Mouse (Mus musculus): ENCODE measurements around the gene Rhox1. TPM values are rescaled to one million over a fixed set of nuclear protein-coding genes. Genes with fewer than 3 reads are reported as not detected.

Gene Rhox1
- polyA plus RNA-seq, 1 experiment from 2014 or later: not detected

Other genes starting within 250 kb of the Rhox1 start
- gene Sept6, start 230.5 kb downstream of the Rhox1 start, polyA plus RNA-seq (2015; fragmentation: Nextera tagmentation; extraction: Ambion mirVana): 75.9 and 77.1 TPM in 2 replicates
- gene Sowahd, start 173.4 kb downstream of the Rhox1 start, polyA plus RNA-seq (2015; fragmentation: Nextera tagmentation; extraction: Ambion mirVana): not detected in 2 replicates
- 482 and 503 TPM in 2 replicates for gene Rpl39, start 136.9 kb downstream of the Rhox1 start, polyA plus RNA-seq (2015; fragmentation: Nextera tagmentation; extraction: Ambion mirVana)
- gene Upf3b, start 111.9 kb downstream of the Rhox1 start, polyA plus RNA-seq (2015; fragmentation: Nextera tagmentation; extraction: Ambion mirVana): 17.4 and 19.7 TPM in 2 replicates
- 16.4 and 16.6 TPM in 2 replicates for gene Nkap, start 95.5 kb downstream of the Rhox1 start, polyA plus RNA-seq (2015; fragmentation: Nextera tagmentation; extraction: Ambion mirVana)
- not detected in 2 replicates for gene Akap14, start 53.4 kb downstream of the Rhox1 start, polyA plus RNA-seq (2015; fragmentation: Nextera tagmentation; extraction: Ambion mirVana)
- 459 and 474 TPM in 2 replicates for gene Ndufa1, start 31.1 kb downstream of the Rhox1 start, polyA plus RNA-seq (2015; fragmentation: Nextera tagmentation; extraction: Ambion mirVana)
- gene Rnf113a1, start 31.0 kb downstream of the Rhox1 start, polyA plus RNA-seq (2015; fragmentation: Nextera tagmentation; extraction: Ambion mirVana): 12.3 and 13.8 TPM in 2 replicates
- 0.18 TPM in 1 of 2 replicates, not detected in the other for gene Gm9, start 11.2 kb downstream of the Rhox1 start, polyA plus RNA-seq (2015; fragmentation: Nextera tagmentation; extraction: Ambion mirVana)
- gene Rhox2a, start 22.7 kb upstream of the Rhox1 start, polyA plus RNA-seq (2015; fragmentation: Nextera tagmentation; extraction: Ambion mirVana): 0.29 TPM in 1 of 2 replicates, not detected in the other
- not detected in 2 replicates for gene Rhox3a, start 27.7 kb upstream of the Rhox1 start, polyA plus RNA-seq (2015; fragmentation: Nextera tagmentation; extraction: Ambion mirVana)
- gene Rhox4a, start 43.1 kb upstream of the Rhox1 start, polyA plus RNA-seq (2015; fragmentation: Nextera tagmentation; extraction: Ambion mirVana): not detected in 2 replicates
- gene Rhox3a2, start 157.8 kb upstream of the Rhox1 start, polyA plus RNA-seq (2015; fragmentation: Nextera tagmentation; extraction: Ambion mirVana): not detected in 2 replicates
- gene Rhox4a2, start 168.6 kb upstream of the Rhox1 start, polyA plus RNA-seq (2015; fragmentation: Nextera tagmentation; extraction: Ambion mirVana): 0.67 and 1.2 TPM in 2 replicates
- not detected in 2 replicates for gene Rhox2b, start 189.8 kb upstream of the Rhox1 start, polyA plus RNA-seq (2015; fragmentation: Nextera tagmentation; extraction: Ambion mirVana)
- gene Rhox4b, start 210.2 kb upstream of the Rhox1 start, polyA plus RNA-seq (2015; fragmentation: Nextera tagmentation; extraction: Ambion mirVana): 0.42 TPM in 1 of 2 replicates, not detected in the other
- 0.19 TPM in 1 of 2 replicates, not detected in the other for gene Rhox2c, start 231.4 kb upstream of the Rhox1 start, polyA plus RNA-seq (2015; fragmentation: Nextera tagmentation; extraction: Ambion mirVana)
- not detected in 2 replicates for gene Rhox3c, start 236.3 kb upstream of the Rhox1 start, polyA plus RNA-seq (2015; fragmentation: Nextera tagmentation; extraction: Ambion mirVana)